Mouse (Mus musculus) embryonic facial prominence, embryonic 10.5 days (tissue): Measurements from ENCODE around the gene Gal3st2c. TPM values are rescaled to one million over a fixed set of nuclear protein-coding genes. Genes with fewer than 3 reads are reported as not detected.
"Not testable (repeated sequence)": the region's sequence is repeated elsewhere in the genome, so short reads cannot be mapped to it uniquely, and the experiment has no call there.

ENCODE experiments used
- DNase-seq: peaks from one replicate; pipeline ENCODE4 v3.0.0-alpha.2; 2017; ENCODE audit warnings: low spot score
- H3K27ac ChIP-seq: fragments of 300-500 bp; sonication (generic); replicated peaks from 2 replicates; pipeline ENCODE4 v1.5.1; 2016; ENCODE audit warnings: mild to moderate bottlenecking
- H3K27me3 ChIP-seq: fragments of 300-500 bp; sonication (generic); replicated peaks from 2 replicates; pipeline ENCODE4 v1.6.1; 2016; ENCODE audit warnings: low read depth, mild to moderate bottlenecking; ENCODE audit not compliant: poor library complexity, severe bottlenecking
- H3K36me3 ChIP-seq: fragments of 300-500 bp; sonication (generic); replicated peaks from 2 replicates; pipeline ENCODE4 v1.6.1; 2016; ENCODE audit warnings: mild to moderate bottlenecking, moderate library complexity
- H3K4me1 ChIP-seq: fragments of 300-500 bp; sonication (generic); 2 replicates; pipeline ENCODE4 v1.6.1; 2016
- H3K4me3 ChIP-seq: fragments of 300-500 bp; sonication (generic); 2 replicates; pipeline ENCODE4 v1.5.1; 2016; ENCODE audit warnings: mild to moderate bottlenecking, moderate library complexity
- H3K9me3 ChIP-seq: fragments of 300-500 bp; sonication (generic); 2 replicates; pipeline ENCODE4 v1.6.1; 2016; ENCODE audit warnings: mild to moderate bottlenecking
- WGBS: fragments of 180-500 bp; shearing (Covaris S2); methylation state at CpG from one replicate; pipeline ENCODE4 v1.1.7; 2016; 5-methylcytosine and 5-hydroxymethylcytosine counted together
- polyA plus RNA-seq: library from polyadenylated mRNA; unstranded; fragments of >200 nt; fragmentation: Nextera tagmentation; extraction: Ambion mirVana; gene quantifications from 2 replicates; pipeline ENCODE4 v1.2.1, GENCODE M21; 2016

Gal3st2c gene
- polyA plus RNA-seq, 1 experiment from 2014 or later, result not detected

DNA sequence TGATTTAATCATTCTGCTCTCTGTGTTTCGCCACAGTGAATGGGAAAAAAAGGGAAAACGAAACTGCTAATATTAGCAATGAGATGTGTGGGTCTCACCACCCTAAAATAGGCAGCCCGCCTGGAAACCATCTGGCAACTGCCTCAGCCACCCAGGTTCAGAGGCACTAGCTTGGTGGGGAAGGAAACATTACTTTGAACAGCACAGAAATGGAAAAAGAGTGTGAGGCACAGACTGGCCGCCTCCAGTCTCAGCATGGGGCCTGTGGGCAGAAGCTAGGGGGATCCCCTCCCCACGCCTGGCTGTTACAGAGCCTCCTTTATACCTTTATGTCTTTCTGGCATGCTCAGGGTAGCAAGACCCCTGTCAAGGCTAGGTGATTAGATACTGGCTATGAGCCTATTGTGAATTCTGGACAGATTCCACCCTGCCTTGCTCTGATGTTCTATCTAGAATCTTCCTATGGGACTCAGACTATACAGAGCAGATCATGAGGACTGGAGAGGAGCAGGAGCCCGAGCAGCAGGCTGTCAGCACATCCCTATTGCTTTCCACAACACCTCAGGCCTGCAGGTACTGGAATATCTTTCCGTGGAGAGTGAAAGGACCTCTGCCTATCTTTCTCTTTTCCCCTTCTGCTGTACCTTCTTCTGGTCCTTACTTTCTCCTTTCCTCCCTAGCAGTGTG, 63.4 kb downstream of the Gal3st2c start:
- WGBS, result 73% methylated on average over 7 of the region's 7 CpGs
- Histone ChIP-seq H3K9me3 (no peaks in the 10 kb centered on the region), H3K27ac (no peak overlapping the region), H3K4me3 (no peak overlapping the region), H3K27me3 (no peaks in the 10 kb centered on the region), H3K4me1 (no peaks in the 10 kb centered on the region), H3K36me3 (no peaks in the 10 kb centered on the region)
- peak; percentile 4 for DNase-seq

DNA sequence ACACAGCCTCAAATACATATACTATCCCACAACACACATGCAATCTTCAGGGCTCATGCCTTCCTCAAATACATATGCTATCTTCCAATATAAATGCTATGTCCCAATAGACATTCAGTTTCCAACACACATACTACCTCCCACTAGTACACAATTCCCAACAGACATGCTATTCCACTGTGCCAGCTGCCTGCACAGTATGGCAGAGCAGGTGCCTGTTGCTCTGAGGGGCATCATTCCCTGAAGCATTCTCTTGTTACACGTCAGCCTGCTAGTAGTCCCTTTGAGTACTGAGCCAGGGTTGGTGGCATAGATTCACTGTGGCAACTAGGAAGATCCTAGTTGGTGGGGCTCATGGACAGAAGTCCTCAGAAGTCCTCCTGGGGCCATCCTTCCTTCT, 64.2 kb downstream of the Gal3st2c start:
- no peaks in the 10 kb centered on the region for H3K27me3 ChIP-seq
- WGBS, result 72% methylated on average over 1 of the region's 1 CpGs
- no peaks in the 10 kb centered on the region for H3K4me1 ChIP-seq
- DNase-seq, result no peak
- no peaks in the 10 kb centered on the region for H3K36me3 ChIP-seq
- H3K27ac ChIP-seq, result no peak overlapping the region
- no peak overlapping the region for H3K4me3 ChIP-seq
- H3K9me3 ChIP-seq, result no peaks in the 10 kb centered on the region

DNA sequence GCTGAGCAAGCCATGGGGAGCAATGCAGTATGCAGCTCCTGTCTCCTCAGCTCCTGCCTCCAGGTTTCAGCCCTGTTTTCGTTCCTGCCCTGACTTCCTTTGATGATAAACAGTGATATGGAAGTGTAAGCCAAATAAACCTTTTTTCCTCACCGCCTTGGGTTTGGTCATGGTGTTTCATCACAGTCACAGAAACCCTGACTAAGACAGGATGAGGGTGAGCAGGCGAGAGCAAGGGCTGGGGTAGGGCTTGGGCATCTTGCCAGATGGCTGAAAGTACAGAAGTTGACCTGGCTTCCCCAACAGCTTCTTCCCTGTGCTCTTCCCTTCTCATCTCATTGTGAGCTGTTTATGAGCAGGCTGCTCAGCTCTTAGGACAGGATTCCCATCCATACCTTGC, 65.7 kb downstream of the Gal3st2c start:
- 84% methylated on average over 3 of the region's 3 CpGs for WGBS
- DNase-seq, result peak; percentile 2
- Histone ChIP-seq H3K4me1 (no peaks in the 10 kb centered on the region), H3K4me3 (no peak overlapping the region), H3K9me3 (no peaks in the 10 kb centered on the region), H3K27me3 (no peaks in the 10 kb centered on the region), H3K27ac (no peak overlapping the region), H3K36me3 (no peaks in the 10 kb centered on the region)

DNA sequence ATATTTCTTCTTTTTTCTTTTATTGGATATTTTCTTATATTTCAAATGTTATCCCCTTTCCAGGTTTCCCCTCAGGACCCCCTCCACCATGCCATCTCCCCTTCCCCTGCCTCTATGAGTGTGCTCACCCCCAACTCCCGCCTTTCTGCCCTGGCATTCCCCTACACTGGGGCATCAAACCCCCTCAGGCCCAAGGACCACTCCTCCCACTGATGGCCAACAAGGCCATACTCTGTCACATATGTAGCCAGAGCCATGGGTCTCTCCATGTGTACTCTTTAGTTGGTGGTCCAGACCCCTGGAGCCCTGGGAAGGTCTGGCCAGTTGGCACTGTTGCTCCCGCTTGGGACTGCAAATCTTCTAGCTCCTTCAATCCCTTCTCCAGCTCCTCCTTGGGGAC, 67.1 kb downstream of the Gal3st2c start:
- Histone ChIP-seq H3K27me3 (no peaks in the 10 kb centered on the region), H3K9me3 (no peaks in the 10 kb centered on the region), H3K4me3 (no peak overlapping the region), H3K27ac (no peak overlapping the region), H3K36me3 (no peaks in the 10 kb centered on the region), H3K4me1 (no peaks in the 10 kb centered on the region)
- WGBS, result 88% methylated on average over 2 of the region's 2 CpGs
- peak; percentile 4 for DNase-seq

DNA sequence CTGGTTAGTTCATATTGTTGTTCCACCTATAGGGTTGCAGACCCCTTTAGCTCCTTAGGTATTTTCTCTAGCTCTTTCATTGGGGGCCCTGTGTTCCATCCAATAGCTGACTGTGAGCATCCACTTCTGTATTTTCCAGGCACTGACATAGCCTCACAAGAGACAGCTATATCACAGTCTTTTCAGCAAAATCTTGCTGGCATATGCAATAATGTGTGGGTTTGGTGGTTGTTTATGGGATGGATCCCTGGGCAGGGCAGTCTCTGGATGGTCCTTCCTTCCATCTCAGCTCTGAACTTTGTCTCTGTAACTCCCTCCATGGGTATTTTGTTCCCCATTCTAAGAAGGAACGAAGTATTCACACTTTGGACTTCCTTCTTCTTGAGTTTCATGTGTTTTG, 68.0 kb downstream of the Gal3st2c start:
- not testable (repeated sequence) for DNase-seq, H3K27ac ChIP-seq
- WGBS, result 79% methylated on average over 1 of the region's 1 CpGs

More for the DNA sequence above, 68.0 kb downstream of the Gal3st2c start:
- not testable (repeated sequence) for H3K9me3 ChIP-seq, H3K4me1 ChIP-seq, H3K27me3 ChIP-seq, H3K36me3 ChIP-seq, H3K4me3 ChIP-seq

Other genes with a start within 250 kb of the Gal3st2c start
- gene Atg4b, start 239.0 kb upstream of the Gal3st2c start, polyA plus RNA-seq, result 95.3 and 98.1 TPM in 2 replicates
- 51.6 and 51.7 TPM in 2 replicates for gene Thap4, start 235.6 kb upstream of the Gal3st2c start, polyA plus RNA-seq
- gene Dtymk, start 188.6 kb upstream of the Gal3st2c start, polyA plus RNA-seq, result 280 and 291 TPM in 2 replicates
- 26.3 and 27.2 TPM in 2 replicates for gene Ing5, start 186.5 kb upstream of the Gal3st2c start, polyA plus RNA-seq
- gene D2hgdh, start 165.6 kb upstream of the Gal3st2c start, polyA plus RNA-seq, result 15.0 and 15.7 TPM in 2 replicates
- not detected in 2 replicates for gene Gal3st2, start 129.2 kb upstream of the Gal3st2c start, polyA plus RNA-seq
- not detected in 2 replicates for gene Gal3st2b, start 72.2 kb upstream of the Gal3st2c start, polyA plus RNA-seq
- gene Neu4, start 29.9 kb downstream of the Gal3st2c start, polyA plus RNA-seq, result not detected in 2 replicates
- gene Pdcd1, start 62.0 kb downstream of the Gal3st2c start, polyA plus RNA-seq, result not detected in 2 replicates